Mouse (Mus musculus): ENCODE results near the gene Ccnk.

DNA sequence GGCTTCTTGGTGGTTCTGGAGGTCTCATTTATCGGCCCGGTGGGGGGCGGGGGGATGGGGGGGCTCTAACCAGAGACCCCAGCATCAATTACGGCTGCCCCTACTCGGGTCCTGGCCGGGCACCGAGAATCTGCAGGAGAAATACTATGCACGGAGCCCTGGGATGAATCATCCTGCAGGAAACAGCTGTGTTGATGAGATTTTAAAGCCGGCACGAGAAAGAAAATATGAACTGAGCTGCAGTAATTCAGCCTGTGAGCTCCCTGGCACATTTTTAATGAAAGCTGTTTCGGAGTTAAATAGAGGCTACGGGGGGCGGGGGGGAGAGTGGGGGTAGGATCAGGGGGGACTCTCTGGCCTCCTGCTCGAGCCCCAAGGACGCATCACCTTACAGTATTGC, 39.8 kb downstream of the Ccnk start:
- TF ChIP-seq POLR2A (IDR thresholded peaks at IDR 0.05; ENCODE audit: low read depth, low read length) (no peak), CTCF (IDR thresholded peaks at IDR 0.05; ENCODE audit: extremely low read depth, insufficient read depth, insufficient read length, insufficient replicate concordance) (no peak)
